In genomic region chr8:122229819-122230711, GRCm38 (mm10) we compare ENCODE assay signal across 8 mouse cellular contexts. TPM values are rescaled to one million over a fixed set of nuclear protein-coding genes. Genes with fewer than 3 reads are reported as not detected.
DNase-seq lines count a peak whose midpoint lies in the region; ATAC-seq lines count a peak whose summit lies in the region.

No protein-coding gene starts in this region.

- ATAC-seq in megakaryocyte, adult 5-6 weeks (ENCODE audit: poor library complexity, severe bottlenecking) = no peak
- ATAC-seq in forebrain, embryonic 16.5 days = peak; percentile 62
- ATAC-seq in hindbrain, embryonic 16.5 days = peak; percentile 7; the same call in 1 of the 2 replicates
- ATAC-seq in lung, embryonic 16.5 days (ENCODE audit: low read depth) = peak; percentile 47; the same call in 1 of the 2 replicates

- H3K36me3 ChIP-seq in megakaryocyte, embryonic 14.5 days (replicated peaks; ENCODE audit: low read length) = no peaks in the 10 kb centered on the region
- H3K36me3 ChIP-seq in forebrain, embryonic 16.5 days (ENCODE audit: control insufficient read depth, insufficient read depth) = no peaks in the 10 kb centered on the region
- H3K36me3 ChIP-seq in hindbrain, embryonic 16.5 days (ENCODE audit: control insufficient read depth, insufficient read depth, low read length) = no peaks in the 10 kb centered on the region
- H3K36me3 ChIP-seq in lung, embryonic 16.5 days (ENCODE audit: control insufficient read depth, insufficient read depth, low read length) = no peaks in the 10 kb centered on the region

- WGBS in forebrain, embryonic 16.5 days = under 1% methylated on average over 73 of the region's 98 CpGs
- WGBS in hindbrain, embryonic 16.5 days = under 1% methylated on average over 78 of the region's 98 CpGs
- under 1% methylated on average over 62 of the region's 98 CpGs for WGBS in lung, embryonic 16.5 days

- H3K4me1 ChIP-seq in megakaryocyte, embryonic 14.5 days = peaks cover 21% of the 10 kb centered on the region
- H3K4me1 ChIP-seq in brown adipose tissue, adult 24 weeks (ENCODE audit: control insufficient read depth, insufficient read depth, insufficient read length, low read length) = no peaks in the 10 kb centered on the region
- H3K4me1 ChIP-seq in forebrain, embryonic 16.5 days (replicated peaks; ENCODE audit: control insufficient read depth, insufficient read depth, low read length) = peaks cover 12% of the 10 kb centered on the region
- H3K4me1 ChIP-seq in hindbrain, embryonic 16.5 days (ENCODE audit: control insufficient read depth, insufficient read depth, low read depth, low read length) = peaks cover 15% of the 10 kb centered on the region
- H3K4me1 ChIP-seq in lung, embryonic 16.5 days (replicated peaks; ENCODE audit: control insufficient read depth, insufficient read depth, low read length) = peaks cover 7% of the 10 kb centered on the region

- H3K4me3 ChIP-seq in megakaryocyte, embryonic 14.5 days (replicated peaks) = peak overlapping the region; percentile 89
- H3K4me3 ChIP-seq in brown adipose tissue, adult 24 weeks (ENCODE audit: insufficient read depth, low read depth, low read length) = peak overlapping the region; percentile 56
- H3K4me3 ChIP-seq in forebrain, embryonic 16.5 days (replicated peaks; ENCODE audit: low read length) = peak overlapping the region; percentile 52
- H3K4me3 ChIP-seq in hindbrain, embryonic 16.5 days (ENCODE audit: low read length) = peak overlapping the region; percentile 65
- peak overlapping the region; percentile 57 for H3K4me3 ChIP-seq in lung, embryonic 16.5 days (ENCODE audit: low read length)

- H3K4me2 ChIP-seq in forebrain, embryonic 16.5 days (ENCODE audit: low read length) = peak overlapping the region; percentile 64
- peak overlapping the region; percentile 99 for H3K4me2 ChIP-seq in hindbrain, embryonic 16.5 days (ENCODE audit: low read length)
- peak overlapping the region; percentile 97 for H3K4me2 ChIP-seq in lung, embryonic 16.5 days (ENCODE audit: low read depth, low read length)

- peaks cover 99% of the 10 kb centered on the region for H3K27me3 ChIP-seq in megakaryocyte, embryonic 14.5 days (replicated peaks)
- H3K27me3 ChIP-seq in forebrain, embryonic 16.5 days (replicated peaks; ENCODE audit: control insufficient read depth, insufficient read depth, low read length) = peaks cover 23% of the 10 kb centered on the region
- peaks cover 22% of the 10 kb centered on the region for H3K27me3 ChIP-seq in hindbrain, embryonic 16.5 days (replicated peaks; ENCODE audit: control insufficient read depth, insufficient read depth, low read length)
- peaks cover 31% of the 10 kb centered on the region for H3K27me3 ChIP-seq in lung, embryonic 16.5 days (ENCODE audit: control insufficient read depth, insufficient read depth, low read depth, low read length)

- peak overlapping the region; percentile 53 for H3K9ac ChIP-seq in forebrain, embryonic 16.5 days (replicated peaks; ENCODE audit: low read depth, low read length)
- H3K9ac ChIP-seq in hindbrain, embryonic 16.5 days (ENCODE audit: low read depth, low read length) = peak overlapping the region; percentile 75
- peak overlapping the region; percentile 56 for H3K9ac ChIP-seq in lung, embryonic 16.5 days (ENCODE audit: low read length)

- peak; percentile 41 for DNase-seq in yolk sac, embryonic 10.5 days (ENCODE audit: low spot score)
- no peak for DNase-seq in retina, postnatal 1 day

- H3K9me3 ChIP-seq in megakaryocyte, embryonic 14.5 days = no peaks in the 10 kb centered on the region
- H3K9me3 ChIP-seq in forebrain, embryonic 16.5 days (ENCODE audit: control insufficient read depth, low read length) = no peaks in the 10 kb centered on the region
- H3K9me3 ChIP-seq in hindbrain, embryonic 16.5 days (ENCODE audit: control insufficient read depth, low read length) = no peaks in the 10 kb centered on the region
- H3K9me3 ChIP-seq in lung, embryonic 16.5 days (ENCODE audit: control insufficient read depth, low read length) = no peaks in the 10 kb centered on the region

- no peak overlapping the region for H3K27ac ChIP-seq in brown adipose tissue, adult 24 weeks (replicated peaks; ENCODE audit: low read depth, low read length)
- H3K27ac ChIP-seq in forebrain, embryonic 16.5 days (ENCODE audit: low read length) = no peak overlapping the region
- H3K27ac ChIP-seq in hindbrain, embryonic 16.5 days (ENCODE audit: low read depth, low read length) = no peak overlapping the region; the same call in 1 of the 2 replicates
- H3K27ac ChIP-seq in lung, embryonic 16.5 days (ENCODE audit: low read length) = no peak overlapping the region

RNA-seq across cellular contexts. Expression of gene Zfpm1, which starts 51.9 kb away (rescaled TPM):
- 1,238 and 3,030 TPM in 2 replicates for polyA plus RNA-seq in megakaryocyte, embryonic 14.5 days (2012; ENCODE audit: insufficient read depth, low replicate concordance)
- 4.3 and 4.5 TPM in 2 replicates for total RNA-seq in megakaryocyte, adult 5-6 weeks (2015)
- 4.8 and 5.6 TPM in 2 replicates for total RNA-seq in megakaryocyte, adult 5-6 weeks (2017)
- polyA plus RNA-seq in brown adipose tissue, adult 24 weeks (2012; ENCODE audit: insufficient read depth, insufficient read length, missing spikeins) = 3.4 and 6.1 TPM in 2 replicates
- 0.41 and 0.65 TPM in 2 replicates for polyA plus RNA-seq in forebrain, embryonic 16.5 days (2015; fragmentation: Nextera tagmentation; extraction: Ambion mirVana)
- 0.75 and 1.2 TPM in 2 replicates for polyA plus RNA-seq in hindbrain, embryonic 16.5 days (2015; fragmentation: Nextera tagmentation; extraction: Ambion mirVana)
- 0.82 and 1.2 TPM in 2 replicates for polyA plus RNA-seq in lung, embryonic 16.5 days (2015; fragmentation: Nextera tagmentation; extraction: Ambion mirVana)

Comparison
In these comparisons a context has a peak if more than half of its experiments do, and no peak if none do; other contexts are left out.
1. RNA of gene Zfpm1, which starts 51.9 kb away (polyA plus RNA-seq): 1,238 to 3,030 TPM in megakaryocyte, embryonic 14.5 days; 3.4 to 6.1 TPM in brown adipose tissue, adult 24 weeks, 0.82 to 1.2 TPM in lung, embryonic 16.5 days, 0.75 to 1.2 TPM in hindbrain, embryonic 16.5 days and 0.41 to 0.65 TPM in forebrain, embryonic 16.5 days; every median in the first group is over 100 times any median in the second.
2. Peak in every context shown above with its lines, with median percentiles within 50 percentile points of each other: H3K4me3 ChIP-seq, H3K4me2 ChIP-seq and H3K9ac ChIP-seq.